Mouse (Mus musculus): ENCODE data around the gene Rdh12.
A peak's percentile ranks its signal among the peaks of the same experiment; 100 is the strongest.

The Rdh12 gene

DNA sequence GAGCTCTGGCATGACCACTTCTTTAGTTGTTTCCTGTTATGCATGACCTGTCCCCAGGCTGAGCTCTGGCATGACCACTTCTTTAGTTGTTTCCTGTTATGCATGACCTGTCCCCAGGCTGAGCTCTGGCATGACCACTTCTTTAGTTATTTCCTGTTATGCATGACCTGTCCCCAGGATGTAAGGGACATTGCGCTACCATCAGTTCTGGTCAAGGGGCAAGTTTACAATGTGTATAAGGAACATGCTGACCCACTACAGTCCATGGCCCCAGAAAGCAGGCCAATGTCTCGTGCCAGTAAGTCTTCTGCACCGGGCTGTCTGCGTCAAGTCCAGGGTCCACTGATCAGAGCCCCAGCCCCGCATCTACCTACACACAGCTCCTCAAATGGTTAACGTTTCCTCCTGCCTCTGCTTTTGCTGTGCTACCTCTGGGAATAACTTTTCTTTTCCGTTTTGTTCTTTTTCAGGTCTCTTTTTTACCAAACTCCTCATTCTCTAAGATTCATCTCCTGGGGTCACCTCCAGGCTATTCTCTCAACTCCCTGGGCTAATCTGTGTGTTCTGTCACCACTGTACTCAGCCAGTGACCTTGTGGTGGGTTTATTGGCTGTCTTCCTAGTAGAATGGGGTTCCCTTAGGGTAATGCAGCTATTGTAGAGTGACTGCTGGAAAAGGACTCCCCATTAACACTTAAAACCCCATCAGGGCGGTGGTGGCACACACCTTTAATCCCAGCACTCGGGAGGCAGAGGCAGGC, 44.8 kb downstream of the Rdh12 start:
- no peak for DNase-seq

DNA sequence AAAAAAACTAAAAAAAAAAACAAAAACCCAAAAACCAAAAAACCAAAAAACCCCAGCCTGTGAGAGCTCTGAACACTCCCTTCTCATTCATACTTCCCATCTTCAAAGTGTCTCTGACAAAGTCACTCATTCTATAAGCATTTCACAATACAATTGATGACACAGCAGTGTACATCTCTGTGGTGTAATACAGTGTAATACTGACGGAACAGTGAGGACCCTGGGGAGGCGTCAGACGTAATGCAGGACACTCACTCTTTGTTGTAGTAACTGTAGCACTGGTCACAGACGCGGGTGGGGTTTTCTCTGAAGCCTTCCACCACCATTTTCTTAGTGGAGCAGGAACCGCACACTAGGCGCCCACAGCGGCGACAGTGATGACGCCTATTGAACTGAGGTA, 46.3 kb downstream of the Rdh12 start:
- no peak for DNase-seq

DNA sequence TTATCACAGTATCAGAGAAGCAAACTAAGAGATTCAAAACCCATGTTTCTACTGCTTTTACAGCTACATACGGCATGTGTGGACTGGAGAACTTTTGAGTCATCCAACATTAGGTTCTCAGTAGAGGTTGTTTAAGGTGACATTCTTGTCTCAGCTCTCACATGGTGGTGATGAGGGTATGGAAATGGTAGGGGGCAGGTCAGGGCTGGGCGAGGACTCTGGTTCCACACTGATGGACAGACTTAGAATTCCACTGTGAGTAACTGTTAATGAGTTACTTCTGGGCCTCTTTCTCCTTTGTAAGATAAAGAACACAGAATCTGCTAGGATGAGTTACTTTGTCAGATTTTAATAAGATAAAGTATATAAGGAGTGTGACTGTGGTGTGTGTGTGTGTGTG, 51.4 kb downstream of the Rdh12 start:
- no peak for DNase-seq

DNA sequence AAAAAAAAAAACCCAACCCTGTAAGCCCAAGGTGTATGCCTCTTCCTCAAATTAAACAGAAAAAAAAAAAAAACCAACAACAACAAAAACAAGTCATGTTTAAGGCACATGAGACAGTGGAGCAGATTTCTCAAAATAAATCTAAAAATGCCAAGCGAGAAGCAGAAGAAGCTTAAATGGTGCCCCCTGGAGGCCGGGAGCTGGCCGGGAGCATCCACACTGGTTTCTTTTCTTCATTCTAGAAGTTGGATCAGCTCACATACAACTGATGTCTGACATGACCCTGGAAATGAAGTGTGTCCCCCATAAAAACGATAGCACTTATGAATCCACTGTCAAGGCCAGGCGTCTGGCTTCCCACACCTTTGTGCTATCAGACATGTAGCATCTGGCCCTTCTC, 52.3 kb downstream of the Rdh12 start:
- peak; percentile 30 for DNase-seq
